Mouse (Mus musculus): Measurements from ENCODE around the gene Mef2c.
A peak's percentile ranks its signal among the peaks of the same experiment; 100 is the strongest.

Mef2c gene

GRCm38 (mm10) chr13:83524902-83525715 is 21.3 kb downstream of the Mef2c start:
- DNase-seq = no peak

- DNase-seq = no peak
Measured at GRCm38 (mm10) chr13:83525716-83526005, 21.8 kb downstream of the Mef2c start.

- no peak for DNase-seq
Measured at GRCm38 (mm10) chr13:83526066-83526465, 22.2 kb downstream of the Mef2c start.

GRCm38 (mm10) chr13:83527921-83528320 is 24.1 kb downstream of the Mef2c start:
- no peak for DNase-seq

DNA sequence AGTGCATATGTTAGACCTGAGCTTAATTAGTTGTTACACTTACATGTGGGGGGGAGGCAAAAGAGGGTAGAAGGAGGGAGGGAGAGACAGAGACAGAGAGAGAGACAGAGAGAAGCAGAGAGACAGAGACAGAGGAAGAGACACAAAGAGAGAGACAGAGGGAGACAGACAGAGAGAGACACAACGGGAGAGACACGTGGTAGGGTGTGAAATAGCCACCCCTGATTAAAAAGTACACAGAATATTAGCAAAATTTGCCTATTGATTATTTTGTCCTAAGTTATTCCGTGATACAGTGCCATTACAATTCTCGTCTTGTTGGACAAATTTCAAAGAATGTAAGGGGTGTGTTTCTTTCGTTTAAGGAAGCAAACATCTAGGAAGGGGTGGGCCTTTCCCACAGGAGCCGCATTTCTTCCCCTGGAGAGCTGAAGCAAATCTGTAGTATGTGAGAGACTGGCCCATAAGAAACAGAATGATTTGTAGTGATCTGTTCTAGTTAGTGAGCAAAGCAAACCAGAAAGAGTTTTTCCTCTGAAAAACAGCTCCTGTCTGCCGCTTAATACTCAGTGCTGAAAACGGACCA is 26.0 kb downstream of the Mef2c start:
- DNase-seq = no peak

DNA sequence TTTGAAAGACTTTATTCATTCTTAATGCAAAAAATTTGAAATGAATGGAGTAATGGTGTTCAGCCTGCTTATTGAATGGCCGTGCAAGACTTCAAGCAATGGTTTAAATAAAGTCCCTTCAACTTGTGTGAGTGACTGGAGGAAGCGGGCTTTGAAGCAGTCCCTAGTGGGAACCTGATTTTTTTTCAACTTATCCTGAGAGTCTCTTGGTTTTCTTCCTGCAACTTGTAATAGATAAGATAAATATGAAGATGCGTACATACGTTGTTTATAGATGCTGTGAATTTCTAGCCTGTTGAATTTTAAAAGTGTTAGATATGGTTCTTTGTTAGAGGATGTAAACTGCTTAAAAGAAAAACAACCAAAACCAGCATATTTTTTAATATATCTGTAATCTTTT is 27.1 kb downstream of the Mef2c start:
- DNase-seq = no peak

DNA sequence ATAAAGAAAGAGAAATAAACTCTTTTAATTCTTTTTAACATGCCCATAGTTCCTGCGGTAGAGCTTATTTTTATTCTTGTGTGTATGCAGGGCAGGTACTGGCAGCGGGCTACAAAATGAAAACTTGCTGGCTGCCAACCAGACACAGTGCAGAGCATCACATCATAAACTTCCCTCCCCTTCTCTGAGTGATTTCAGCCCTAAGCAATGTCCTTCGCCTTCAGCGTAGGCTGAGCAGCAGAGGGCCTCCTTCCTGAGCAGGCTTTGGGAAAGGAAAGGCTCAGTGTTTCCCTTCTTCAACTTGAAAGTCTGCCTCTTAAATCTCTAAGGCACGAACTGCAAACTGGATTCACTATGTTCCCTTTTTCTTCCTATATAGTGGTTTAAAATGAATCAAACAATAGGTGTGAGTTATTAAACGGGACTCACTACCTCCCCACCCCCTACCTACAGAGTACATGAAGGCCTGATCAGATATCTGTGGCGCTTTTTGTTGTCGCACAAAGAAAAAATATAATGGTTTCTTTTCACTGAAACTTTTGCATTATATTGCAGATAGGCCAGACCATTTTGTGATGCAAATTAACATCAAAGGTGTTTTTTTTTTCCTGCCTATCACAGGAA is 28.2 kb downstream of the Mef2c start:
- DNase-seq = no peak

DNA sequence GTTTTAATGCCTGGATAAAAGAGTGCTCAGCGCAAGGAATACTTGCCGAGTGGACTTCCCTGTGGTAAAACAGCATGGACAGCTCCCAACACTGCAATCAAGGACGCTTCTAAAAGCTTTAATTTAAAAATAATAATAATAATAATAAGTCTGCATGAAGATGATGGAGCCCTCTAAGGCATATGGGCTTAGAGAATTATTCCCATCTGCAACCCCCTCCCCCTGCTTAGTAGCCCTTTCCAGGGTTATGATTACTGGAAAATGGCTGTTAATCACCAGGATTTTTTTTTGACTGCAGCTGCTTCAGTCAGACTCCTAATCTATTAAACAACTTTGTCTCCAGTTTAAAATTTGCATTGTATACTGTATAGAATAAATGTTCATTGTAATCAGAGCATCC is 32.5 kb downstream of the Mef2c start:
- DNase-seq = no peak

GRCm38 (mm10) chr13:83537163-83537562 is 33.3 kb downstream of the Mef2c start:
- DNase-seq = no peak

GRCm38 (mm10) chr13:83539921-83540320 is 36.1 kb downstream of the Mef2c start:
- DNase-seq = no peak

DNA sequence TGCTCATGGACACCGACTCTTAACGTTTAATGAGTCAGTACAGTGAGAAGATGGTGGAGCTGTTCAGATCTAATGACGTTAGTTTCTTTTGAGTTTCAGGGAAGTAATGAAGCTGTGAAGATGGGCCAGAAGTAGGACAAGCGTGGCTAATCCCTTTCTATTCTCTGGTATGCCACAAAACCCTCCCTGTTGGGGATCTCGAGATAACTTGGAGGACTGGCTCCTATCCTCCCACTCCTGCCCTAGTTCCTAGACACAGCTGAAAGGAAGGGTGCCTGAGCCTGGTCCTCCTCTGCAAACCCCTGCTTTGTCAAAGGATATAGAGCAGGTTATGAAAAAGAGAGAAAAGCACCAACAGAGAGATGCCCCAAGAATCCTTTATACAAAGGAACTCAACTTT is 38.8 kb downstream of the Mef2c start:
- DNase-seq = no peak

GRCm38 (mm10) chr13:83544707-83545106 is 40.9 kb downstream of the Mef2c start:
- no peak for DNase-seq

GRCm38 (mm10) chr13:83546876-83547275 is 43.0 kb downstream of the Mef2c start:
- no peak for DNase-seq

GRCm38 (mm10) chr13:83551259-83551658 is 47.4 kb downstream of the Mef2c start:
- no peak for DNase-seq

DNA sequence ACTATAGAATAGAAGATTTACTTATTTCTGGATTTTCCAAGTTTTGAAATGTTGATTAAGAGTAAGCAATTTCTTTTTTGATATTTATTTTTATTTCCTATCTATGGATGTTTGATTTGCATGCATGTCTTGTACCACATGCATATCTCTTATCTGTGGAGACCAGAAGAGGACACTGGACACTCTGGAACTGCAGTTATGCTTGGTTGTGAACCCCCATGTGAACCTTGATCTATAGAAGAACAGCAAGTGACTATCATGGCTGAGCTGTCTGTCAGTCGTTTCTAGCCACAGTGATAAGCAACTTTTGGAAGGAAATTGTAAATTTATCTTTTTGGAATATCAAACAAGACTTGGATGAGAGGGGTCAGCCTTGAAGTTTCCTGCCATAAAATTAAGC is 48.2 kb downstream of the Mef2c start:
- no peak for DNase-seq

DNA sequence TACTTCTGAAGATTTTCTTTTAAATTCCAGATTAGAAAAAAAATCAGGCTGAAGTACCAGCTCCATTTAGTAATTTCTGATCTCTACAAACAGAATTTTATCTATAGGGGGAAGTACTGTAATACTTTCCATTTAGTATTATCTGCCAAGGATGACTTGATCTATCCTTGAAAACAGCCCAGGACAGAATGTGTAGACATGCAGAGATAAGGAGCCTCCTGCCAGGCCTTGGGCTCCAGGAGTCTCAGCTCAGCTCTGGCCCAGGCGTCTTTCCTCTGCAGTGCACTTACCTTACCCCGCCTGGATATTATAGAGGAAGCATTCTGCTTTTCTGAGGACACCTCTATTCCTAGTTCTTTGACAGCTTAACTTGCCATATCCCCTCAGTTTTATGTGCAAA is 59.4 kb downstream of the Mef2c start:
- DNase-seq = no peak

GRCm38 (mm10) chr13:83565732-83566131 is 61.9 kb downstream of the Mef2c start:
- no peak for DNase-seq

GRCm38 (mm10) chr13:83566180-83566579 is 62.3 kb downstream of the Mef2c start:
- DNase-seq = peak; percentile 6

DNA sequence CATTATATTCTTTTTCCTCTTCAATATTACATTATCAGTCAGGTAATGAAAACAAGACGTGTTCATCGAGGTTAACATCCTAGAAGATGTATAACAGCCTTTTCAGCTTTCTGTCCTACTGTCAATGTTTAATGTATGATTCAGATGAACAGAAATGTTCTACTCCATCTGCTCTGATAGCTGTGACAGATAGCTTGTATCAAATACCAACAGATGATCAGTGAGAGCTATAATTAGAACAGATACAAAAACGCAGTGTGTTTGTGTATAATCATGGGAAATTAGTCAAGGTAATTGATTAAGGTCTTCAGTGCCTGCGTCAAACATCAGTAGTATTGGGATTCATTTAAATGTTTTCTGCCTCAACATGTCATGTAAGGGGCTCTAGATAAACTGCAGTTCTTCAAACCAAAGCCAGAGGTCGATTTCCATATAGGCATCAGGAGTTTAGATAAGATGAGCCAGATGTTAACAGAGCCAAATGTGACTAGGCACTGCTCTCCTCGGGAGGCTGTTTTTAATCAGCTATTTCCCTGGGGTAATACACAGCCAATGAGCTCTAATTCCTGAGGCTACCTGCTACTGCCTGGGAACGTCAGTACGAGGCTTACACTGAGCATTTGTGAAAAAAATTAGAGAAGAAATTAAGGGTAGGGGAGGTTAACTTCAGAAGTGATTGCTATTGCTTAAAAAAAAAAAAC is 63.1 kb downstream of the Mef2c start:
- no peak for DNase-seq

GRCm38 (mm10) chr13:83567681-83568080 is 63.8 kb downstream of the Mef2c start:
- no peak for DNase-seq

DNA sequence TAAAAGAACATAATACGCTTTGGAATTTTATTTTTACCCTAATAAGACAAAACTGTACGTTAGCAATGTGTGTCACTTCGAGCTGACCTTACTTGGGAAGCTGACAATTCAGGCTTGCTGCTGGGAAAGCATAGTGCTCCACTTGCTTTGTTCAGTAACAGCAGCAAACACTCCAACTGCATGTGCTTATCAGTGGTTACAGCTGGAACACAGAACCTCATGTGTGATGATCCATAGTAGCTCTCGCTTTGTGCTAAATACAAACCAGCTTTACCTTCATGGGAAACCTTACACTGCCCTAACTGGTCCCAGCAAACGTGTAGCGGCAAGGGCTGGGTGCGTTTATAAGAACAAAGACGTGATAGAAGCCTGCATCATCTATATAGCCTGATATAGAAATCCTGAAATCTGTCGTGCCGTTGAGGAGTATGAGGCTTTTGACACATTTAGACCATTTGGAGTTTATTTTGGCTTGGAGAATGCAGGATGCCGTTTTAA is 65.0 kb downstream of the Mef2c start:
- DNase-seq = no peak

DNA sequence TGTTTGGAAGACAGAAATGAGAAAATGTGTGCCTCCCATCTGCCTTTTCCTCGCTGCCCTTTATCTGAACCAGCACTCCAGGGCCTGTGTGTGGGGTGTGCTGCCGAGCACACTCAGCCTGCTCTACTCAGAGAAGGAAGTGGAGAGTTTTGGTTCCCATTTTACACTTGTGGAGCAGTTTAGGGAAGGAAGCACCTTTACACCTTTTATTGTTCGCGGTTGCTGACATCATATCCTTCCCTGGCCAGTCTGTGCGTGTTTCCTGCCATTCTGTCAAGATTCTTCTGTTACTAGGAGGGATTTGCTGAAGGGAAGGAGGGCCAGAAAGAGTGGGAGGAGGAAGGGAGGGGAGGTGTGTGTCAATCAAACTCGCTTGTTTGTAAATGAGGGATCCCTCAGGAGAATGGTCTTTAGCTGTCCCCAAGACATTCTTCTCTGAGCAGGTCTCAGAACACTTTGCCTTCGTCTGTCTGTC is 68.2 kb downstream of the Mef2c start:
- peak; percentile 18 for DNase-seq

GRCm38 (mm10) chr13:83572469-83572868 is 68.6 kb downstream of the Mef2c start:
- DNase-seq = no peak

GRCm38 (mm10) chr13:83573327-83573726 is 69.5 kb downstream of the Mef2c start:
- no peak for DNase-seq
